Mouse (Mus musculus): Measurements from ENCODE around the gene Grb2. TPM values are rescaled to one million over a fixed set of nuclear protein-coding genes. Genes with fewer than 3 reads are reported as not detected.

The Grb2 gene
- polyA plus RNA-seq, 1 experiment from 2014 or later: 52.5 TPM

GRCm38 (mm10) chr11:115618001-115618400 lies 90.4 kb downstream of the Grb2 start:
- Histone ChIP-seq H3K4me3 (ENCODE audit: low read depth, low read length) (no peak overlapping the region), H3K36me3 (ENCODE audit: control insufficient read depth, insufficient read depth, low read length) (peaks cover 3% of the 10 kb centered on the region; the same call in 1 of the 2 replicates), H3K4me2 (ENCODE audit: low read depth, severe bottlenecking) (no peak overlapping the region), H3K4me1 (ENCODE audit: control insufficient read depth, insufficient read depth, low read length) (no peaks in the 10 kb centered on the region; the same call in 1 of the 2 replicates), H3K9me3 (ENCODE audit: control insufficient read depth, low read length) (no peaks in the 10 kb centered on the region), H3K27me3 (ENCODE audit: control insufficient read depth, insufficient read depth, low read length) (no peaks in the 10 kb centered on the region), H3K9ac (ENCODE audit: low read length) (no peak overlapping the region), H3K27ac (replicated peaks; ENCODE audit: low read depth, low read length) (no peak overlapping the region)
- ATAC-seq (ENCODE audit: insufficient number of reproducible peaks, low FRiP score, low TSS enrichment, low read depth): no peak
- WGBS: 76% methylated on average over 2 of the region's 2 CpGs
- DNase-seq (ENCODE audit: low spot score): no peak

GRCm38 (mm10) chr11:115616893-115617292 lies 91.5 kb downstream of the Grb2 start:
- ATAC-seq (ENCODE audit: insufficient number of reproducible peaks, low FRiP score, low TSS enrichment, low read depth): no peak
- Histone ChIP-seq H3K4me1 (ENCODE audit: control insufficient read depth, insufficient read depth, low read length) (peaks cover 3% of the 10 kb centered on the region; the same call in 1 of the 2 replicates), H3K36me3 (ENCODE audit: control insufficient read depth, insufficient read depth, low read length) (peaks cover 3% of the 10 kb centered on the region; the same call in 1 of the 2 replicates), H3K27me3 (ENCODE audit: control insufficient read depth, insufficient read depth, low read length) (no peaks in the 10 kb centered on the region), H3K4me2 (ENCODE audit: low read depth, severe bottlenecking) (no peak overlapping the region), H3K9ac (ENCODE audit: low read length) (no peak overlapping the region), H3K27ac (replicated peaks; ENCODE audit: low read depth, low read length) (no peak overlapping the region), H3K4me3 (ENCODE audit: low read depth, low read length) (no peak overlapping the region), H3K9me3 (ENCODE audit: control insufficient read depth, low read length) (no peaks in the 10 kb centered on the region)
- no peak for DNase-seq (ENCODE audit: low spot score)
- WGBS: 82% methylated on average over 6 of the region's 6 CpGs

- Histone ChIP-seq H3K9ac (ENCODE audit: low read length) (no peak overlapping the region), H3K27me3 (ENCODE audit: control insufficient read depth, insufficient read depth, low read length) (no peaks in the 10 kb centered on the region), H3K36me3 (ENCODE audit: control insufficient read depth, insufficient read depth, low read length) (peaks cover 3% of the 10 kb centered on the region; the same call in 1 of the 2 replicates), H3K4me1 (ENCODE audit: control insufficient read depth, insufficient read depth, low read length) (peaks cover 7% of the 10 kb centered on the region; the same call in 1 of the 2 replicates), H3K9me3 (ENCODE audit: control insufficient read depth, low read length) (no peaks in the 10 kb centered on the region), H3K4me3 (ENCODE audit: low read depth, low read length) (no peak overlapping the region), H3K4me2 (ENCODE audit: low read depth, severe bottlenecking) (no peak overlapping the region), H3K27ac (replicated peaks; ENCODE audit: low read depth, low read length) (no peak overlapping the region)
- ATAC-seq (ENCODE audit: insufficient number of reproducible peaks, low FRiP score, low TSS enrichment, low read depth) (no peak), DNase-seq (ENCODE audit: low spot score) (no peak)
- WGBS: 86% methylated on average over 7 of the region's 7 CpGs
These were observed 92.0 kb downstream of the Grb2 start for GRCm38 (mm10) chr11:115616371-115616770.

GRCm38 (mm10) chr11:115615875-115616274 lies 92.5 kb downstream of the Grb2 start:
- no peaks in the 10 kb centered on the region for H3K27me3 ChIP-seq (ENCODE audit: control insufficient read depth, insufficient read depth, low read length)
- WGBS: 83% methylated on average over 6 of the region's 6 CpGs
- DNase-seq (ENCODE audit: low spot score): no peak
- no peaks in the 10 kb centered on the region for H3K9me3 ChIP-seq (ENCODE audit: control insufficient read depth, low read length)
- H3K4me1 ChIP-seq (ENCODE audit: control insufficient read depth, insufficient read depth, low read length): peaks cover 7% of the 10 kb centered on the region; the same call in 1 of the 2 replicates
- H3K4me3 ChIP-seq (ENCODE audit: low read depth, low read length): no peak overlapping the region
- peaks cover 3% of the 10 kb centered on the region; the same call in 1 of the 2 replicates for H3K36me3 ChIP-seq (ENCODE audit: control insufficient read depth, insufficient read depth, low read length)
- H3K9ac ChIP-seq (ENCODE audit: low read length): no peak overlapping the region
- no peak for ATAC-seq (ENCODE audit: insufficient number of reproducible peaks, low FRiP score, low TSS enrichment, low read depth)
- H3K4me2 ChIP-seq (ENCODE audit: low read depth, severe bottlenecking): no peak overlapping the region
- H3K27ac ChIP-seq (replicated peaks; ENCODE audit: low read depth, low read length): no peak overlapping the region

- no peak overlapping the region for H3K9ac ChIP-seq (ENCODE audit: low read length)
- 87% methylated on average over 15 of the region's 15 CpGs for WGBS
- peaks cover 3% of the 10 kb centered on the region; the same call in 1 of the 2 replicates for H3K36me3 ChIP-seq (ENCODE audit: control insufficient read depth, insufficient read depth, low read length)
These were observed 93.1 kb downstream of the Grb2 start for GRCm38 (mm10) chr11:115615108-115615825.

GRCm38 (mm10) chr11:115614346-115615107 lies 93.9 kb downstream of the Grb2 start:
- H3K4me3 ChIP-seq (ENCODE audit: low read depth, low read length): no peak overlapping the region
- ATAC-seq (ENCODE audit: insufficient number of reproducible peaks, low FRiP score, low TSS enrichment, low read depth): no peak
- WGBS: 87% methylated on average over 10 of the region's 10 CpGs

More at GRCm38 (mm10) chr11:115615108-115615825, 93.1 kb downstream of the Grb2 start:
- no peak overlapping the region for H3K4me3 ChIP-seq (ENCODE audit: low read depth, low read length)
- H3K27me3 ChIP-seq (ENCODE audit: control insufficient read depth, insufficient read depth, low read length): no peaks in the 10 kb centered on the region
- H3K9me3 ChIP-seq (ENCODE audit: control insufficient read depth, low read length): no peaks in the 10 kb centered on the region
- H3K4me1 ChIP-seq (ENCODE audit: control insufficient read depth, insufficient read depth, low read length): peaks cover 7% of the 10 kb centered on the region; the same call in 1 of the 2 replicates
- no peak overlapping the region for H3K4me2 ChIP-seq (ENCODE audit: low read depth, severe bottlenecking)
- H3K27ac ChIP-seq (replicated peaks; ENCODE audit: low read depth, low read length): no peak overlapping the region
- ATAC-seq (ENCODE audit: insufficient number of reproducible peaks, low FRiP score, low TSS enrichment, low read depth) (no peak), DNase-seq (ENCODE audit: low spot score) (no peak)

GRCm38 (mm10) chr11:115613138-115613945 lies 95.1 kb downstream of the Grb2 start:
- ATAC-seq (ENCODE audit: insufficient number of reproducible peaks, low FRiP score, low TSS enrichment, low read depth): no peak
- H3K4me2 ChIP-seq (ENCODE audit: low read depth, severe bottlenecking): peak overlapping the region; percentile 83
- H3K27ac ChIP-seq (replicated peaks; ENCODE audit: low read depth, low read length): peak overlapping the region; percentile 26; the same call in 1 of the 2 replicates
- peak; percentile 30 for DNase-seq (ENCODE audit: low spot score)
- no peaks in the 10 kb centered on the region for H3K27me3 ChIP-seq (ENCODE audit: control insufficient read depth, insufficient read depth, low read length)
- WGBS: under 1% methylated on average over 16 of the region's 16 CpGs
- peak overlapping the region; percentile 58 for H3K4me3 ChIP-seq (ENCODE audit: low read depth, low read length)
- H3K4me1 ChIP-seq (ENCODE audit: control insufficient read depth, insufficient read depth, low read length): peaks cover 7% of the 10 kb centered on the region; the same call in 1 of the 2 replicates
- peak overlapping the region; percentile 64 for H3K9ac ChIP-seq (ENCODE audit: low read length)
- H3K36me3 ChIP-seq (ENCODE audit: control insufficient read depth, insufficient read depth, low read length): peaks cover 13% of the 10 kb centered on the region
- no peaks in the 10 kb centered on the region for H3K9me3 ChIP-seq (ENCODE audit: control insufficient read depth, low read length)

More at GRCm38 (mm10) chr11:115614346-115615107, 93.9 kb downstream of the Grb2 start:
- Histone ChIP-seq H3K4me1 (ENCODE audit: control insufficient read depth, insufficient read depth, low read length) (peaks cover 7% of the 10 kb centered on the region; the same call in 1 of the 2 replicates), H3K27me3 (ENCODE audit: control insufficient read depth, insufficient read depth, low read length) (no peaks in the 10 kb centered on the region), H3K36me3 (ENCODE audit: control insufficient read depth, insufficient read depth, low read length) (peaks cover 3% of the 10 kb centered on the region; the same call in 1 of the 2 replicates), H3K9ac (ENCODE audit: low read length) (no peak overlapping the region), H3K27ac (replicated peaks; ENCODE audit: low read depth, low read length) (no peak overlapping the region), H3K4me2 (ENCODE audit: low read depth, severe bottlenecking) (no peak overlapping the region), H3K9me3 (ENCODE audit: control insufficient read depth, low read length) (no peaks in the 10 kb centered on the region)
- no peak for DNase-seq (ENCODE audit: low spot score)

Data from limb, embryonic 11.5 days (tissue).